Mouse (Mus musculus): Measurements from ENCODE around the gene Prkci.

GRCm38 (mm10) chr3:31088789-31089775 lies 93.5 kb downstream of the Prkci start:
- TF ChIP-seq GATA1 (IDR thresholded peaks at IDR 0.05; ENCODE audit: borderline replicate concordance, low read length), result no peak
- TF ChIP-seq FLI1 (IDR thresholded peaks at IDR 0.05; ENCODE audit: low read length), result no peak
